Mouse (Mus musculus): ENCODE results near the gene Grpel1. TPM values are rescaled to one million over a fixed set of nuclear protein-coding genes. Genes with fewer than 3 reads are reported as not detected.

Gene Grpel1
- polyA plus RNA-seq, 1 experiment from 2014 or later = 45.3 TPM

- ATAC-seq = peak; percentile 97
- peak within 1 kb of the TSS; percentile 95 for H3K9ac ChIP-seq (replicated peaks)
- H3K4me2 ChIP-seq (replicated peaks) = peak within 1 kb of the TSS; percentile 97
- H3K27me3 ChIP-seq = peaks cover 8% of the 10 kb centered on the region; the same call in 1 of the 2 replicates
- WGBS = under 1% methylated on average over 95 of the region's 97 CpGs
- H3K9me3 ChIP-seq = no peaks in the 10 kb centered on the region
- H3K27ac ChIP-seq = peak within 1 kb of the TSS; percentile 84
- H3K4me1 ChIP-seq (replicated peaks) = peaks cover 51% of the 10 kb centered on the region
- H3K4me3 ChIP-seq (replicated peaks) = peak within 1 kb of the TSS; percentile 91
- peaks cover 11% of the 10 kb centered on the region; the same call in 1 of the 2 replicates for H3K36me3 ChIP-seq
These were observed 19.6 kb downstream of the Grpel1 start, which contains the start of the genes Tada2b and Ccdc96 for GRCm38 (mm10) chr5:36484171-36484990. Tada2b (minus strand) TSS chr5:36484285. Ccdc96 (plus strand) TSS chr5:36484588.

GRCm38 (mm10) chr5:36485306-36485705 is 20.5 kb downstream of the Grpel1 start:
- ATAC-seq = no peak
- 48% methylated on average over 19 of the region's 19 CpGs for WGBS
- H3K4me2 ChIP-seq (replicated peaks) = peak overlapping the region; percentile 95
- peak overlapping the region; percentile 65 for H3K9ac ChIP-seq (replicated peaks)
- peak overlapping the region; percentile 91 for H3K4me3 ChIP-seq (replicated peaks)
- H3K36me3 ChIP-seq = peaks cover 11% of the 10 kb centered on the region; the same call in 1 of the 2 replicates
- H3K27ac ChIP-seq = no peak overlapping the region
- peaks cover 8% of the 10 kb centered on the region; the same call in 1 of the 2 replicates for H3K27me3 ChIP-seq
- no peaks in the 10 kb centered on the region for H3K9me3 ChIP-seq
- peaks cover 42% of the 10 kb centered on the region for H3K4me1 ChIP-seq (replicated peaks)

- Histone ChIP-seq H3K36me3 (peaks cover 34% of the 10 kb centered on the region), H3K4me3 (replicated peaks) (no peak overlapping the region), H3K4me1 (replicated peaks) (peaks cover 11% of the 10 kb centered on the region), H3K27ac (no peak overlapping the region), H3K9ac (replicated peaks) (no peak overlapping the region), H3K4me2 (replicated peaks) (no peak overlapping the region), H3K27me3 (peaks cover 8% of the 10 kb centered on the region; the same call in 1 of the 2 replicates), H3K9me3 (no peaks in the 10 kb centered on the region)
- no peak for ATAC-seq
- 59% methylated on average over 2 of the region's 2 CpGs for WGBS
These were observed 24.4 kb downstream of the Grpel1 start for GRCm38 (mm10) chr5:36489225-36489624.

GRCm38 (mm10) chr5:36493919-36494318 is 29.1 kb downstream of the Grpel1 start:
- H3K36me3 ChIP-seq = peaks cover 70% of the 10 kb centered on the region
- H3K4me3 ChIP-seq (replicated peaks) = no peak overlapping the region
- H3K9me3 ChIP-seq = no peaks in the 10 kb centered on the region
- no peak overlapping the region for H3K9ac ChIP-seq (replicated peaks)
- no peak overlapping the region for H3K4me2 ChIP-seq (replicated peaks)
- WGBS = 90% methylated on average over 6 of the region's 6 CpGs
- H3K27ac ChIP-seq = no peak overlapping the region
- ATAC-seq = no peak
- H3K4me1 ChIP-seq (replicated peaks) = no peaks in the 10 kb centered on the region
- H3K27me3 ChIP-seq = no peaks in the 10 kb centered on the region

- H3K4me1 ChIP-seq (replicated peaks) = no peaks in the 10 kb centered on the region
- no peak for ATAC-seq
- no peak overlapping the region for H3K27ac ChIP-seq
- H3K9ac ChIP-seq (replicated peaks) = no peak overlapping the region
- no peaks in the 10 kb centered on the region for H3K27me3 ChIP-seq
- H3K4me2 ChIP-seq (replicated peaks) = no peak overlapping the region
- 93% methylated on average over 9 of the region's 9 CpGs for WGBS
- H3K36me3 ChIP-seq = peaks cover 77% of the 10 kb centered on the region
- no peak overlapping the region for H3K4me3 ChIP-seq (replicated peaks)
- no peaks in the 10 kb centered on the region for H3K9me3 ChIP-seq
These were observed 29.9 kb downstream of the Grpel1 start for GRCm38 (mm10) chr5:36494709-36495108.

GRCm38 (mm10) chr5:36505235-36505634 is 40.4 kb downstream of the Grpel1 start:
- Histone ChIP-seq H3K27ac (no peak overlapping the region), H3K9ac (replicated peaks) (no peak overlapping the region), H3K4me3 (replicated peaks) (no peak overlapping the region), H3K4me2 (replicated peaks) (no peak overlapping the region), H3K27me3 (no peaks in the 10 kb centered on the region), H3K4me1 (replicated peaks) (no peaks in the 10 kb centered on the region), H3K36me3 (peaks cover 99% of the 10 kb centered on the region), H3K9me3 (no peaks in the 10 kb centered on the region)
- no peak for ATAC-seq
- 87% methylated on average over 7 of the region's 7 CpGs for WGBS

- Histone ChIP-seq H3K4me2 (replicated peaks) (no peak overlapping the region), H3K4me3 (replicated peaks) (no peak overlapping the region), H3K9me3 (no peaks in the 10 kb centered on the region), H3K27me3 (no peaks in the 10 kb centered on the region), H3K9ac (replicated peaks) (no peak overlapping the region), H3K4me1 (replicated peaks) (no peaks in the 10 kb centered on the region), H3K36me3 (peaks cover 99% of the 10 kb centered on the region), H3K27ac (no peak overlapping the region)
- 68% methylated on average over 5 of the region's 5 CpGs for WGBS
- ATAC-seq = no peak
These were observed 40.8 kb downstream of the Grpel1 start for GRCm38 (mm10) chr5:36505643-36506042.

- Histone ChIP-seq H3K36me3 (peaks cover 98% of the 10 kb centered on the region), H3K4me3 (replicated peaks) (no peak overlapping the region), H3K9ac (replicated peaks) (no peak overlapping the region), H3K27me3 (no peaks in the 10 kb centered on the region), H3K9me3 (no peaks in the 10 kb centered on the region), H3K27ac (no peak overlapping the region), H3K4me1 (replicated peaks) (no peaks in the 10 kb centered on the region), H3K4me2 (replicated peaks) (no peak overlapping the region)
- ATAC-seq = no peak
- WGBS = 93% methylated on average over 10 of the region's 10 CpGs
These were observed 43.6 kb downstream of the Grpel1 start for GRCm38 (mm10) chr5:36508351-36508750.

GRCm38 (mm10) chr5:36510956-36511355 is 46.2 kb downstream of the Grpel1 start:
- no peaks in the 10 kb centered on the region for H3K4me1 ChIP-seq (replicated peaks)
- H3K4me2 ChIP-seq (replicated peaks) = no peak overlapping the region
- peaks cover 93% of the 10 kb centered on the region for H3K36me3 ChIP-seq
- WGBS = 98% methylated on average over 2 of the region's 2 CpGs
- no peak overlapping the region for H3K9ac ChIP-seq (replicated peaks)
- H3K27me3 ChIP-seq = no peaks in the 10 kb centered on the region
- H3K4me3 ChIP-seq (replicated peaks) = no peak overlapping the region
- no peak for ATAC-seq
- no peaks in the 10 kb centered on the region for H3K9me3 ChIP-seq
- H3K27ac ChIP-seq = no peak overlapping the region

GRCm38 (mm10) chr5:36515126-36515525 is 50.3 kb downstream of the Grpel1 start:
- no peak overlapping the region for H3K4me3 ChIP-seq (replicated peaks)
- no peak for ATAC-seq
- WGBS = 100% methylated on average over 1 of the region's 1 CpGs

GRCm38 (mm10) chr5:36515558-36515957 is 50.8 kb downstream of the Grpel1 start:
- 86% methylated on average over 5 of the region's 5 CpGs for WGBS
- H3K4me2 ChIP-seq (replicated peaks) = no peak overlapping the region
- H3K4me1 ChIP-seq (replicated peaks) = no peaks in the 10 kb centered on the region
- no peak overlapping the region for H3K9ac ChIP-seq (replicated peaks)
- ATAC-seq = no peak
- no peak overlapping the region for H3K4me3 ChIP-seq (replicated peaks)
- no peak overlapping the region for H3K27ac ChIP-seq
- H3K36me3 ChIP-seq = peaks cover 94% of the 10 kb centered on the region
- H3K27me3 ChIP-seq = no peaks in the 10 kb centered on the region
- no peaks in the 10 kb centered on the region for H3K9me3 ChIP-seq

More at GRCm38 (mm10) chr5:36515126-36515525, 50.3 kb downstream of the Grpel1 start:
- no peaks in the 10 kb centered on the region for H3K27me3 ChIP-seq
- no peak overlapping the region for H3K9ac ChIP-seq (replicated peaks)
- H3K4me1 ChIP-seq (replicated peaks) = no peaks in the 10 kb centered on the region
- H3K27ac ChIP-seq = no peak overlapping the region
- H3K9me3 ChIP-seq = no peaks in the 10 kb centered on the region
- H3K36me3 ChIP-seq = peaks cover 94% of the 10 kb centered on the region
- H3K4me2 ChIP-seq (replicated peaks) = no peak overlapping the region

GRCm38 (mm10) chr5:36517596-36517995 is 52.8 kb downstream of the Grpel1 start:
- Histone ChIP-seq H3K27ac (no peak overlapping the region), H3K9ac (replicated peaks) (no peak overlapping the region), H3K36me3 (peaks cover 94% of the 10 kb centered on the region), H3K4me1 (replicated peaks) (no peaks in the 10 kb centered on the region), H3K9me3 (no peaks in the 10 kb centered on the region), H3K4me3 (replicated peaks) (no peak overlapping the region), H3K4me2 (replicated peaks) (no peak overlapping the region), H3K27me3 (no peaks in the 10 kb centered on the region)
- ATAC-seq = no peak
- WGBS = 85% methylated on average over 3 of the region's 3 CpGs

Measured in midbrain, embryonic 13.5 days (tissue).